15 mouse cellular contexts compared by ENCODE assay signal in genomic region chr5:113354311-113354710, GRCm38 (mm10). TPM values are rescaled to one million over a fixed set of nuclear protein-coding genes. Genes with fewer than 3 reads are reported as not detected.
DNase-seq lines count a peak whose midpoint lies in the region; ATAC-seq lines count a peak whose summit lies in the region.
"Had no signal": no experiment of that assay in that cellular context is flagged by ENCODE, and none has a peak within 500 bp of the region (broad histone marks: within the 10 kb centered on the region; RNA-seq: fewer than 3 reads in every experiment).

No protein-coding gene starts in this region.

- WGBS in lung, embryonic 16.5 days: 32% methylated on average over 16 of the region's 16 CpGs
- WGBS in embryonic facial prominence, embryonic 14.5 days: 46% methylated on average over 16 of the region's 16 CpGs

- no peaks in the 10 kb centered on the region for H3K27me3 ChIP-seq in lung, embryonic 16.5 days (ENCODE audit: control insufficient read depth, insufficient read depth, low read depth, low read length)
- peaks cover 2% of the 10 kb centered on the region for H3K27me3 ChIP-seq in embryonic facial prominence, embryonic 14.5 days (replicated peaks; ENCODE audit: control insufficient read depth, insufficient read depth, low read length)

- DNase-seq in lung, postnatal 36 days: no peak
- no peak for DNase-seq in embryonic facial prominence, embryonic 14.5 days (ENCODE audit: low spot score)
- DNase-seq in layer of hippocampus, adult 8-10 months (ENCODE audit: low spot score in 2 of 2): peak; percentile 52 to 58
- peak; percentile 75 to 77 for DNase-seq in right cerebral cortex, adult 2 months (ENCODE audit: low spot score in 2 of 2)
- DNase-seq in heart, postnatal 4 days: no peak
- no peak for DNase-seq in heart, postnatal 36 days
- no peak for DNase-seq in embryo, embryonic 11 days
- DNase-seq: adrenal gland, adult 2 months; cerebellum, adult 18-20 months; lung, postnatal 4 days had no signal

- H3K4me2 ChIP-seq in lung, embryonic 16.5 days (ENCODE audit: low read depth, low read length): 0 out of 2 replicates have a peak overlapping the region, but pooled peaks have one; percentile 21
- H3K4me2 ChIP-seq in embryonic facial prominence, embryonic 14.5 days (ENCODE audit: low read depth, low read length): 0 out of 2 replicates have a peak overlapping the region, but pooled peaks have one; percentile 18

- H3K4me3 ChIP-seq in lung, embryonic 16.5 days (ENCODE audit: low read length): no peak overlapping the region
- no peak overlapping the region for H3K4me3 ChIP-seq in embryonic facial prominence, embryonic 14.5 days (ENCODE audit: low read depth, low read length)

- H3K9ac ChIP-seq in lung, embryonic 16.5 days (ENCODE audit: low read length): no peak overlapping the region
- no peak overlapping the region for H3K9ac ChIP-seq in embryonic facial prominence, embryonic 14.5 days (ENCODE audit: low read depth, low read length)

- H3K4me1 ChIP-seq in lung, embryonic 16.5 days (replicated peaks; ENCODE audit: control insufficient read depth, insufficient read depth, low read length): peaks cover 11% of the 10 kb centered on the region
- H3K4me1 ChIP-seq in embryonic facial prominence, embryonic 14.5 days (ENCODE audit: control insufficient read depth, insufficient read depth, low read length): peaks cover 13% of the 10 kb centered on the region; the same call in 1 of the 2 replicates

- ATAC-seq in lung, embryonic 16.5 days (ENCODE audit: low read depth): no peak
- no peak for ATAC-seq in embryonic facial prominence, embryonic 14.5 days (ENCODE audit: low read depth)

- no peaks in the 10 kb centered on the region for H3K36me3 ChIP-seq in lung, embryonic 16.5 days (ENCODE audit: control insufficient read depth, insufficient read depth, low read length)
- no peaks in the 10 kb centered on the region for H3K36me3 ChIP-seq in embryonic facial prominence, embryonic 14.5 days (ENCODE audit: control insufficient read depth, insufficient read depth, low read length)

- intact Hi-C loops in heart, postnatal 36 days (cut with DNase I): no loop called here

- H3K27ac ChIP-seq in lung, embryonic 16.5 days (ENCODE audit: low read length): no peak overlapping the region
- H3K27ac ChIP-seq in embryonic facial prominence, embryonic 14.5 days (replicated peaks; ENCODE audit: low read depth, low read length): no peak overlapping the region

- no peaks in the 10 kb centered on the region for H3K9me3 ChIP-seq in lung, embryonic 16.5 days (ENCODE audit: control insufficient read depth, low read length)
- H3K9me3 ChIP-seq in embryonic facial prominence, embryonic 14.5 days (ENCODE audit: control insufficient read depth, low read length): no peaks in the 10 kb centered on the region

RNA-seq across cellular contexts. Expression of gene Aym1, which starts 2.8 kb away (rescaled TPM):
- polyA plus RNA-seq in lung, embryonic 16.5 days (2015; fragmentation: Nextera tagmentation; extraction: Ambion mirVana): not detected in 2 replicates
- polyA plus RNA-seq in embryonic facial prominence, embryonic 14.5 days (2014; fragmentation: Nextera tagmentation; extraction: Ambion mirVana): not detected in 2 replicates
- total RNA-seq in layer of hippocampus, adult 8-10 months (2022): not detected
- not detected for total RNA-seq in heart, postnatal 4 days (2021)
- not detected for total RNA-seq in heart, postnatal 36 days (2021)
- total RNA-seq: adrenal gland, adult 2 months; layer of hippocampus, postnatal 14 days; MEL had no signal
- polyA plus RNA-seq: adrenal gland, adult 2 months; heart, embryonic 16.5 days; neural tube, embryonic 14.5 days had no signal

RNA-seq across cellular contexts. Expression of gene Sgsm1, which starts 43.7 kb away (rescaled TPM):
- polyA plus RNA-seq in lung, embryonic 16.5 days (2015; fragmentation: Nextera tagmentation; extraction: Ambion mirVana): 4.3 TPM in 2 replicates
- polyA plus RNA-seq in embryonic facial prominence, embryonic 14.5 days (2014; fragmentation: Nextera tagmentation; extraction: Ambion mirVana): 2.0 and 3.5 TPM in 2 replicates
- 100 to 1,000 TPM in 1 of 4 experiments, 10 to 100 TPM in 3; 77.8 to 102 (median 87.4) TPM for total RNA-seq in layer of hippocampus, adult 8-10 months (2022)
- total RNA-seq in heart, postnatal 4 days (2021): under 1 TPM; 0.77 to 0.86 TPM
- under 1 TPM; 0.44 to 0.60 TPM for total RNA-seq in heart, postnatal 36 days (2021)
- total RNA-seq: MEL had no signal

Comparison
In these comparisons a context has a peak if more than half of its experiments do, and no peak if none do; other contexts are left out.
1. DNase-seq: peak in layer of hippocampus, adult 8-10 months (2 of 2) and right cerebral cortex, adult 2 months (2 of 2); none in lung, postnatal 36 days (single experiment), embryonic facial prominence, embryonic 14.5 days (single experiment), heart, postnatal 4 days (single experiment), heart, postnatal 36 days (0 of 2) and embryo, embryonic 11 days (single experiment).
2. RNA of gene Sgsm1, which starts 43.7 kb away (total RNA-seq): 77.8 to 102 TPM in layer of hippocampus, adult 8-10 months; 0.77 to 0.86 TPM in heart, postnatal 4 days and 0.44 to 0.60 TPM in heart, postnatal 36 days; every median in the first group is over 10 times any median in the second.